In genomic region chr4:148053417-148053920, GRCm38 (mm10) we compare ENCODE assay signal across 13 mouse cellular contexts. TPM values are rescaled to one million over a fixed set of nuclear protein-coding genes. Genes with fewer than 3 reads are reported as not detected.
DNase-seq lines count a peak whose midpoint lies in the region; ATAC-seq and TF ChIP-seq lines count a peak whose summit lies in the region.
"Had no signal": no experiment of that assay in that cellular context is flagged by ENCODE, and none has a peak within 500 bp of the region (broad histone marks: within the 10 kb centered on the region; RNA-seq: fewer than 3 reads in every experiment).

No protein-coding gene starts in this region.

- no peaks in the 10 kb centered on the region for H3K4me1 ChIP-seq in hindbrain, postnatal 0 days (ENCODE audit: insufficient read depth, low read length)
- no peaks in the 10 kb centered on the region for H3K4me1 ChIP-seq in hindbrain, embryonic 16.5 days (ENCODE audit: control insufficient read depth, insufficient read depth, low read depth, low read length)

- DNase-seq in hindbrain, postnatal 0 days (ENCODE audit: low spot score) = no peak
- peak; percentile 56 to 65 for DNase-seq in frontal cortex, postnatal 14 days (ENCODE audit: low spot score in 2 of 2)
- peak; percentile 40 to 53 for DNase-seq in layer of hippocampus, postnatal 25 days (ENCODE audit: extremely low spot score in 1 of 2, low spot score in 1 of 2)
- DNase-seq in right cerebral cortex, adult 2 months (ENCODE audit: low spot score in 2 of 2) = peak; percentile 77 to 78
- DNase-seq in MN1 (ENCODE audit: low spot score) = no peak
- no peak for DNase-seq in gastrocnemius, postnatal 14 days
- DNase-seq in cerebellum, adult 9-10 months = no peak
- DNase-seq: embryo, embryonic 11 days; heart, adult 18-20 months; heart, postnatal 14 days had no signal

- H3K27ac ChIP-seq in hindbrain, postnatal 0 days = peak overlapping the region; percentile 51; the same call in 1 of the 2 replicates
- H3K27ac ChIP-seq in hindbrain, embryonic 16.5 days (ENCODE audit: low read depth, low read length) = no peak overlapping the region
- H3K27ac ChIP-seq: limb, embryonic 10.5 days had no signal

- H3K4me2 ChIP-seq in hindbrain, postnatal 0 days (ENCODE audit: low read depth, low read length) = no peak overlapping the region
- H3K4me2 ChIP-seq in hindbrain, embryonic 16.5 days (ENCODE audit: low read length) = no peak overlapping the region

- H3K9me3 ChIP-seq in hindbrain, postnatal 0 days (ENCODE audit: low read length) = no peaks in the 10 kb centered on the region
- H3K9me3 ChIP-seq in hindbrain, embryonic 16.5 days (ENCODE audit: control insufficient read depth, low read length) = no peaks in the 10 kb centered on the region
- H3K9me3 ChIP-seq: limb, embryonic 10.5 days had no signal

- peaks cover 63% of the 10 kb centered on the region for H3K36me3 ChIP-seq in hindbrain, postnatal 0 days (ENCODE audit: insufficient read depth, low read length)
- peaks cover 45% of the 10 kb centered on the region for H3K36me3 ChIP-seq in hindbrain, embryonic 16.5 days (ENCODE audit: control insufficient read depth, insufficient read depth, low read length)

- no peak overlapping the region for H3K4me3 ChIP-seq in hindbrain, postnatal 0 days (ENCODE audit: low read length)
- no peak overlapping the region for H3K4me3 ChIP-seq in hindbrain, embryonic 16.5 days (ENCODE audit: low read length)
- H3K4me3 ChIP-seq: limb, embryonic 10.5 days had no signal

- no peaks in the 10 kb centered on the region for H3K27me3 ChIP-seq in hindbrain, postnatal 0 days (ENCODE audit: insufficient read depth, low read length)
- H3K27me3 ChIP-seq in hindbrain, embryonic 16.5 days (replicated peaks; ENCODE audit: control insufficient read depth, insufficient read depth, low read length) = no peaks in the 10 kb centered on the region

- ATAC-seq in hindbrain, postnatal 0 days = no peak
- no peak; the same call in 1 of the 2 replicates for ATAC-seq in hindbrain, embryonic 16.5 days

- H3K9ac ChIP-seq in hindbrain, postnatal 0 days (replicated peaks; ENCODE audit: low read length) = no peak overlapping the region
- no peak overlapping the region for H3K9ac ChIP-seq in hindbrain, embryonic 16.5 days (ENCODE audit: low read depth, low read length)

- 81% methylated on average over 12 of the region's 12 CpGs for WGBS in hindbrain, postnatal 0 days
- WGBS in hindbrain, embryonic 16.5 days = 83% methylated on average over 12 of the region's 12 CpGs

- no peak for TF ChIP-seq CTCF in hindbrain, postnatal 0 days (IDR thresholded peaks at IDR 0.05; ENCODE audit: low read depth)

- intact Hi-C loops in gastrocnemius, postnatal 14 days (cut with DNase I; ENCODE audit: low total_unique reads) = no loop called here

RNA-seq across cellular contexts. Expression of gene Mthfr, which starts 14.6 kb away (rescaled TPM):
- 46.0 and 52.4 TPM in 2 replicates for total RNA-seq in hindbrain, postnatal 0 days (2014; rRNA removed)
- 9.3 and 10.6 TPM in 2 replicates for polyA plus RNA-seq in hindbrain, postnatal 0 days (2015; fragmentation: Nextera tagmentation; extraction: Ambion mirVana)
- 16.5 and 18.5 TPM in 2 replicates for polyA plus RNA-seq in hindbrain, embryonic 16.5 days (2015; fragmentation: Nextera tagmentation; extraction: Ambion mirVana)
- total RNA-seq in layer of hippocampus, postnatal 25 days (2021) = 10 to 100 TPM; 28.7 to 31.9 TPM
- 10 to 100 TPM; 12.0 to 12.3 TPM for total RNA-seq in gastrocnemius, postnatal 14 days (2021)

RNA-seq across cellular contexts. Expression of gene Clcn6, which starts 14.8 kb away (rescaled TPM):
- total RNA-seq in hindbrain, postnatal 0 days (2014; rRNA removed) = 58.6 and 60.7 TPM in 2 replicates
- polyA plus RNA-seq in hindbrain, postnatal 0 days (2015; fragmentation: Nextera tagmentation; extraction: Ambion mirVana) = 22.0 and 24.4 TPM in 2 replicates
- polyA plus RNA-seq in hindbrain, embryonic 16.5 days (2015; fragmentation: Nextera tagmentation; extraction: Ambion mirVana) = 29.9 and 33.5 TPM in 2 replicates
- 10 to 100 TPM; 70.9 to 73.9 TPM for total RNA-seq in layer of hippocampus, postnatal 25 days (2021)
- 1 to 10 TPM; 4.7 to 5.4 TPM for total RNA-seq in gastrocnemius, postnatal 14 days (2021)

RNA-seq across cellular contexts. Expression of gene Agtrap, which starts 34.4 kb away (rescaled TPM):
- 6.2 and 7.6 TPM in 2 replicates for total RNA-seq in hindbrain, postnatal 0 days (2014; rRNA removed)
- 9.9 and 10.4 TPM in 2 replicates for polyA plus RNA-seq in hindbrain, postnatal 0 days (2015; fragmentation: Nextera tagmentation; extraction: Ambion mirVana)
- polyA plus RNA-seq in hindbrain, embryonic 16.5 days (2015; fragmentation: Nextera tagmentation; extraction: Ambion mirVana) = 7.4 and 9.3 TPM in 2 replicates
- 1 to 10 TPM; 6.2 to 6.9 TPM for total RNA-seq in layer of hippocampus, postnatal 25 days (2021)
- total RNA-seq in gastrocnemius, postnatal 14 days (2021) = 10 to 100 TPM; 12.3 to 14.7 TPM

RNA-seq across cellular contexts. Expression of gene Nppa, which starts 52.9 kb away (rescaled TPM):
- 0.58 and 1.8 TPM in 2 replicates for total RNA-seq in hindbrain, postnatal 0 days (2014; rRNA removed)
- 2.0 and 2.6 TPM in 2 replicates for polyA plus RNA-seq in hindbrain, postnatal 0 days (2015; fragmentation: Nextera tagmentation; extraction: Ambion mirVana)
- 1.2 and 1.6 TPM in 2 replicates for polyA plus RNA-seq in hindbrain, embryonic 16.5 days (2015; fragmentation: Nextera tagmentation; extraction: Ambion mirVana)
- not detected for total RNA-seq in layer of hippocampus, postnatal 25 days (2021)
- not detected for total RNA-seq in gastrocnemius, postnatal 14 days (2021)
- polyA plus RNA-seq: liver, embryonic 16.5 days had no signal

Comparison
In these comparisons a context has a peak if more than half of its experiments do, and no peak if none do; other contexts are left out.
1. DNase-seq: peak in frontal cortex, postnatal 14 days (2 of 2), layer of hippocampus, postnatal 25 days (2 of 2) and right cerebral cortex, adult 2 months (2 of 2); none in hindbrain, postnatal 0 days (single experiment), MN1 (single experiment), gastrocnemius, postnatal 14 days (single experiment) and cerebellum, adult 9-10 months (single experiment).